15 mouse cellular contexts compared by ENCODE assay signal in genomic region chr12:79865179-79865552, GRCm38 (mm10).
DNase-seq lines count a peak whose midpoint lies in the region; ATAC-seq lines count a peak whose summit lies in the region.
"Had no signal": no experiment of that assay in that cellular context is flagged by ENCODE, and none has a peak within 500 bp of the region (broad histone marks: within the 10 kb centered on the region; RNA-seq: fewer than 3 reads in every experiment).

No protein-coding gene starts in this region.

- no peak overlapping the region for H3K4me3 ChIP-seq in hindbrain, embryonic 10.5 days
- H3K4me3 ChIP-seq in hindbrain, embryonic 16.5 days (ENCODE audit: low read length), result no peak overlapping the region
- H3K4me3 ChIP-seq in embryonic facial prominence, embryonic 12.5 days, result no peak overlapping the region
- H3K4me3 ChIP-seq: forebrain, embryonic 12.5 days had no signal

- peak; percentile 28 for DNase-seq in hindbrain, embryonic 10.5 days (ENCODE audit: low spot score)
- peak; percentile 86 for DNase-seq in 3134 (ENCODE audit: extremely low read depth, insufficient read length, low spot score)
- DNase-seq in heart, postnatal 36 days, result peak; percentile 49 to 60
- DNase-seq in frontal cortex, postnatal 25 days (ENCODE audit: low spot score in 2 of 2), result no peak
- no peak for DNase-seq in spleen, postnatal 14 days (ENCODE audit: low spot score in 2 of 2)
- DNase-seq in right cerebral cortex, postnatal 14 days, result no peak
- DNase-seq: cerebellum, adult 11 months; retina, postnatal 1 day had no signal

- no peaks in the 10 kb centered on the region for H3K36me3 ChIP-seq in hindbrain, embryonic 10.5 days
- no peaks in the 10 kb centered on the region for H3K36me3 ChIP-seq in hindbrain, embryonic 16.5 days (ENCODE audit: control insufficient read depth, insufficient read depth, low read length)
- no peaks in the 10 kb centered on the region for H3K36me3 ChIP-seq in embryonic facial prominence, embryonic 12.5 days
- H3K36me3 ChIP-seq: forebrain, embryonic 12.5 days had no signal

- H3K4me1 ChIP-seq in hindbrain, embryonic 10.5 days (replicated peaks), result peaks cover 26% of the 10 kb centered on the region
- no peaks in the 10 kb centered on the region for H3K4me1 ChIP-seq in hindbrain, embryonic 16.5 days (ENCODE audit: control insufficient read depth, insufficient read depth, low read depth, low read length)
- peaks cover 17% of the 10 kb centered on the region for H3K4me1 ChIP-seq in embryonic facial prominence, embryonic 12.5 days

- no peaks in the 10 kb centered on the region for H3K27me3 ChIP-seq in hindbrain, embryonic 10.5 days (ENCODE audit: insufficient read depth, poor library complexity, severe bottlenecking)
- no peaks in the 10 kb centered on the region for H3K27me3 ChIP-seq in hindbrain, embryonic 16.5 days (replicated peaks; ENCODE audit: control insufficient read depth, insufficient read depth, low read length)
- no peaks in the 10 kb centered on the region for H3K27me3 ChIP-seq in embryonic facial prominence, embryonic 12.5 days
- H3K27me3 ChIP-seq: CH12.LX; forebrain, embryonic 12.5 days had no signal

- peak overlapping the region; percentile 54 for H3K27ac ChIP-seq in hindbrain, embryonic 10.5 days
- H3K27ac ChIP-seq in hindbrain, embryonic 16.5 days (ENCODE audit: low read depth, low read length), result no peak overlapping the region
- peak overlapping the region; percentile 77; the same call in 1 of the 2 replicates for H3K27ac ChIP-seq in embryonic facial prominence, embryonic 12.5 days
- H3K27ac ChIP-seq: forebrain, embryonic 12.5 days had no signal

- intact Hi-C loops in heart, postnatal 36 days (cut with DNase I), result no loop called here

- H3K9me3 ChIP-seq in hindbrain, embryonic 10.5 days, result peaks cover 11% of the 10 kb centered on the region
- H3K9me3 ChIP-seq in hindbrain, embryonic 16.5 days (ENCODE audit: control insufficient read depth, low read length), result no peaks in the 10 kb centered on the region
- H3K9me3 ChIP-seq in embryonic facial prominence, embryonic 12.5 days, result peaks cover 6% of the 10 kb centered on the region; the same call in 1 of the 2 replicates
- H3K9me3 ChIP-seq: forebrain, embryonic 12.5 days had no signal

- no peak overlapping the region for H3K9ac ChIP-seq in hindbrain, embryonic 16.5 days (ENCODE audit: low read depth, low read length)
- no peak overlapping the region for H3K9ac ChIP-seq in embryonic facial prominence, embryonic 12.5 days
- H3K9ac ChIP-seq: forebrain, embryonic 12.5 days had no signal

- no peak overlapping the region for H3K4me2 ChIP-seq in hindbrain, embryonic 16.5 days (ENCODE audit: low read length)
- H3K4me2 ChIP-seq in embryonic facial prominence, embryonic 12.5 days (replicated peaks), result no peak overlapping the region
- H3K4me2 ChIP-seq: forebrain, embryonic 12.5 days; liver, embryonic 11.5 days had no signal

- 57% methylated on average over 6 of the region's 6 CpGs for WGBS in hindbrain, embryonic 10.5 days
- 69% methylated on average over 6 of the region's 6 CpGs for whole genome bisulfite sequencing in hindbrain, embryonic 16.5 days
- WGBS in embryonic facial prominence, embryonic 12.5 days, result 50% methylated on average over 6 of the region's 6 CpGs

- no peak for ATAC-seq in hindbrain, embryonic 16.5 days
- no peak for ATAC-seq in embryonic facial prominence, embryonic 12.5 days (ENCODE audit: insufficient number of reproducible peaks, insufficient read depth, low FRiP score, low TSS enrichment)
- ATAC-seq: activated CD4-positive, CD25-positive, alpha-beta regulatory T cell, adult 4 months; midbrain, embryonic 16.5 days had no signal

Comparison
In these comparisons a context has a peak if more than half of its experiments do, and no peak if none do; other contexts are left out.
1. DNase-seq: peak in hindbrain, embryonic 10.5 days (single experiment), 3134 (single experiment) and heart, postnatal 36 days (2 of 2); none in frontal cortex, postnatal 25 days (0 of 2), spleen, postnatal 14 days (0 of 2) and right cerebral cortex, postnatal 14 days (single experiment).